Mouse (Mus musculus) telencephalon, adult 2 months (tissue): ENCODE data around the gene Gucd1.

Experiments
- DNase-seq: peaks from one replicate; pipeline ENCODE4 v3.0.0-alpha.2; 2011; ENCODE audit warnings: low read depth, low spot score

Gucd1 gene

DNA sequence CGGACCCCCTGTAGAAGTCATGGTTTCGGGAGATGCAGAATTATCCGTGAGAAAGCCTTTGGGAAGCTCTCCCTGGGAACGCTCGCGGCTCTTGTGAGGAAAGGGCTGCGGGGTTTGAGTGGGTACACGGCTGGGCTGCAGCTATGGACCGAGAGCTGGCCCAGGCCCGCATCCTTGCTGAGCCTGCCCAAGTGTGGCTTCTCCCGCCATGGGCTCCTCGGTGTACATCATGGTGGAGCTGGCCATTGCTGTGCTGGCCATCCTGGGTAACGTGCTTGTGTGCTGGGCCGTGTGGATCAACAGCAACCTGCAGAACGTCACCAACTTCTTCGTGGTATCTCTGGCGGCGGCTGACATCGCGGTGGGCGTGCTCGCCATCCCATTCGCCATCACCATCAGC, 192.0 kb downstream of the Gucd1 start:
- no peak for DNase-seq

DNA sequence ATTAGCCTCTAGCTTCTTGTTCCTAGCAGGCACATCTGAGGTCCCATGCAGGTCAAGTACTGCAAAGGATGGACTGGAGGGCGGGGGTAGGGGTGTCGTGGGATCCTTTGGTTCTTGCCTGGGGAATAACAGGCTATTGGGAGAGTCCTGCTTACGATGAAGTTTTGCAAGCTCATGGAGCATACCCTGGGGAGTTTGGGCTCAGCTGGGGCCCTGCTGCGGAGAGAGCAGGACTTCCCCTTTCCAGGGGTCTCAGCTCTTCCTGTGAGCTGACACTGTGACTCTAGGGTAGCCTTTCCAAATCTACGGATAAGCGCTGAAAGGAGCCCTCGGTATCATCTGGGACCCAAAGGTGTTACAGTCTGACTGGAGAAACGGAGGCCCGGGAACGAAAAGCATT, 193.4 kb downstream of the Gucd1 start:
- no peak for DNase-seq

- no peak for DNase-seq
Observed at GRCm38 (mm10) chr10:75323986-75324385, 193.8 kb downstream of the Gucd1 start.

DNA sequence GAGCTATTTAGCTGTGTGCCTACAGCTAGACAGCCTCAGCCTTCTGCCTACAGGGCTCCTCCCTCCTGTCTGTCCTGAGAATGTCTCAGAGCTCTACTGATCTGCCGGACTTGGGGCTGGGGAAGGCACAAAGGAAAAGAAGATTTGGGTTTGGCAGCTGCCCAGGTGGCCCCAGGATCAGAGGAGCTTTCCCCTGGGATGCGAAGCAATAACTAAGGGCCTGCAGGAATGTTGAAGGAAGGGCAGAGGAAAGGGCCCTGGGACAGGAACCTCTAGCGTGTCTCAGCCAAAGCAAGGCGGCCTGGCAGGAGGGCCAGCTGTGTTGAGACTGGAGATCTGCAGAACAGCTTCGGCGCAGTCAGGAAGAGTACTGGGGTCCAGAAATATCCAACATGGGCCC, 194.8 kb downstream of the Gucd1 start:
- DNase-seq = no peak

GRCm38 (mm10) chr10:75320321-75320720, 197.5 kb downstream of the Gucd1 start:
- no peak for DNase-seq

- DNase-seq = no peak
Observed at GRCm38 (mm10) chr10:75318206-75318605, 199.6 kb downstream of the Gucd1 start.

- no peak for DNase-seq
Observed at GRCm38 (mm10) chr10:75316908-75317761, 200.6 kb downstream of the Gucd1 start.

DNA sequence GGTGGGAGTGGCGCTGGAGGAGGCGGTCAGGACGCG, 201.1 kb downstream of the Gucd1 start, which contains the start of gene Adora2a:
Adora2a (plus strand) TSS at position 6 of the 36 bp plus-strand sequence.
- DNase-seq = no peak

- DNase-seq = no peak
Observed at GRCm38 (mm10) chr10:75316472-75316871, 201.3 kb downstream of the Gucd1 start.

DNA sequence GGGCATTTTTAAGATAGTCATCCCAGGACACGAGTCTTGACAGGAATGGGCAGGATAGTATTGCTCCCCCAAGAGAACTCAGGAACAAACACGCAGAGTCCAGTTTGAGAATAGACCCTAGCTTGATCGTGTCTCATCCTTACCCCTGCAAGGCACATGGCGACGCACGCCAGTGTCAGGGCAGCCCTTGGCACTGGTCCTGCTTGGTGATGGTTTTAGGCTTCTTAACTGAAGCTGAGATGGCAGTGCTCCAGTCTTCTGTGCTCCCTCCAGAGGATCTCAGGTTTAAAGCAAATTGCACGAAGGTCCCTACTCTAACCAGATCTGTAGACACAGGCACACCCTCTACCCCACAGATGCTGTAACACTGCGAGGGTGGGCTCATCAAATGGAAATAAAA, 202.0 kb downstream of the Gucd1 start:
- no peak for DNase-seq

DNA sequence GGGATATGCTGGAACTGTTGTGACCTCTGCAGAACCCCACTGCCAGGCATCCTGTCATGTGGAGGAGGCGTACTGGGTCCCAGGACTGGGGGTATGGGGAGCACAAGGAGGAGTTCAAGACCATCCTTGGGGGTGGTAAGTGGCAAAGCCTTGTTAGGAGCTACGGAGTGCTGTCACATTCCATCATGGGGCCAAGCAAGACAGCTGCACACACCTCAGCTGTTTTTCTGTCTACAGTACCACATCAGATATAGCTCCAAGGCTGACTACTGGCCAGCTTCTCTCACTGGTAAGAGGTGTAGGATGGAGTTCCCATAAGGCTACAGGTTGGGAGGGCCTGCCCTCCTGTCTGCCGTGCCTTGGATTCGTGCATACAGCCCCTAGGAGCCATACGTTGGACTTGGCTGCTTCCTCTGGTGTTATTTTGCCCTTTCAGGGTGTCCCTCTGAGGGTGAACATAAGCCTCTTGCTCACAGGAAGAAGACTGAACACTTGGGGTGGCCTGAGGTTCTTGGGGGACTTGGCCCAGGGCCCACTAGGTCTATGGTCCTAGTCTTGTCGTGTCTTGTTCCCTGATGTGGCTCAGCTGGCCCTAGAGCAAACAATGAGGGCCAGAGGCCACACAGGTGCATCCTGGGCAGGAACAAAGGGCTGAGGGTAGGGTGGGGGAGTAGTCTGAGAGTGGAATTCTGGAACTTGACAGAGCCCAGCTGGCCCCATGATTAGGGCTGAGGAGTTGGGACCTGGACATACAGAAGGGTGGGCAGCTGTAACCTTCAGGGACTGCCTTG, 203.4 kb downstream of the Gucd1 start:
- DNase-seq = no peak

- no peak for DNase-seq
Observed at GRCm38 (mm10) chr10:75312361-75312760, 205.4 kb downstream of the Gucd1 start.

DNA sequence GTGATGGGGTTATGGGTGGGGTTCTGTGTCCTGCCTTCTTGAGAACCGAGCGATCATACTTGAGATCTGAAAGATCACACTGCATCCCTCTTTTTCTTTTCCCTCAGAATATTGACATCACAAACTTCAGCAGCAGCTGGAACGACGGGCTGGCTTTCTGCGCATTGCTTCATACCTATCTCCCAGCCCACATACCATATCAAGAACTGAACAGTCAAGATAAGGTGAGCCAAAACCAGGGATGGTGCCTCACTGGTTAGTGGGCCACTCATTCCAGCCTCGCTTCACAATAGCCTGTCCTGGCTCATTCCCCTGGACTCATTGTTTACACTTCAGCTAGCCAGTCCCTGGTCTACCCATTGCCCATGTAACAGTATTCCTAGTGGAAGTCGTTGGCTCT, 210.6 kb downstream of the Gucd1 start:
- no peak for DNase-seq

- no peak for DNase-seq
Observed at GRCm38 (mm10) chr10:75304413-75304812, 213.4 kb downstream of the Gucd1 start.

DNA sequence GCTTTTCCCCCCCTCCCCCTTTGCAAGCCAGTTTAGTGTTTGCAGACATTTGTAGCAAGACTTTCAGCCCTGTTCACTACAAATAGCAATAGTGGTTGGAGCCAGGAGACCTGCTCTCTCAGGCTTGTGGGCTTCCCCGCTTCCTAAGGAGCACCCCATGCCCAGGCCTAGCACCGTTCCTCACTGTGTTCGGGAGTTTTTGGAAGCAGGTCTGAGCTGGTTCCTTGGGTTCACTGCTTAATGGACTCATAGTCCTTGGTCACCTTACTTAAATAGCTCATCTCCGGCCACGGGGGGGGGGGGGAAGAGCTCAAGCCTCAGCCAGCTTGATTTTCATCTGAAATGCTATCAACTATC, 213.7 kb downstream of the Gucd1 start:
- no peak for DNase-seq

GRCm38 (mm10) chr10:75303324-75304048, 214.3 kb downstream of the Gucd1 start:
- DNase-seq = peak; percentile 84

DNA sequence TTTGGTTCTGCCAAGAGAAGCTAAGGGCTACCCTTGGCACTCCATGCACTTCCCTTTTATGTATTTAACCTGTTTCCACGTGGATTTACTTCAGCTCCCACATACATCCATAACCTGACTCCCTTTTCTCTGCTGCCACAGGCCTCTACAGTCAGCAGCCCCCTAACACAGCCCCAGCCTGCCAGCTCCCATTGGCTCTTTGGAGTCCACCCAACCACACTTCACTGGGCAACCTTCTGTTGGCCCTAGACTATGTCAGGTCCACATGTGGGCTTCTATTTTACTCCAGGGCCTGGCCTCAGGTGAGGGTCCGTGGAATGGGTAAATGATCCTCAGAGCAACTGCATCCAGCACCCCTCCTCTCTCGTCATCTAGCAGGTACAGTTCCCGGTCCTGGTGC, 215.2 kb downstream of the Gucd1 start:
- no peak for DNase-seq

- DNase-seq = no peak
Observed at GRCm38 (mm10) chr10:75301937-75302336, 215.8 kb downstream of the Gucd1 start.

- no peak for DNase-seq
Observed at GRCm38 (mm10) chr10:75301195-75301806, 216.5 kb downstream of the Gucd1 start.
